Mouse (Mus musculus) midbrain, embryonic 15.5 days (tissue): Measurements from ENCODE around the gene Dusp3. TPM values are rescaled to one million over a fixed set of nuclear protein-coding genes. Genes with fewer than 3 reads are reported as not detected.
A peak's percentile ranks its signal among the peaks of the same experiment; 100 is the strongest.
"Not testable (repeated sequence)": the region's sequence is repeated elsewhere in the genome, so short reads cannot be mapped to it uniquely, and the experiment has no call there.

Experiments
- ATAC-seq: fragments of 200-750 bp; cut with Nextera tagmentation; replicated peaks from 2 replicates; pipeline ENCODE4 v1.8.0; 2017; ENCODE audit warnings: moderate TSS enrichment
- H3K27ac ChIP-seq: fragments of 300-500 bp; sonication (generic); 2 replicates; pipeline ENCODE4 v1.5.1; 2015; ENCODE audit warnings: mild to moderate bottlenecking, inconsistent platforms
- H3K27me3 ChIP-seq: fragments of 300-500 bp; sonication (generic); replicated peaks from 2 replicates; pipeline ENCODE4 v1.6.1; 2015; ENCODE audit warnings: inconsistent platforms
- H3K36me3 ChIP-seq: fragments of 300-500 bp; sonication (generic); replicated peaks from 2 replicates; pipeline ENCODE4 v1.6.1; 2015; ENCODE audit warnings: inconsistent platforms
- H3K4me1 ChIP-seq: fragments of 300-500 bp; sonication (generic); 2 replicates; pipeline ENCODE4 v1.6.1; 2015; ENCODE audit warnings: inconsistent platforms
- H3K4me2 ChIP-seq: fragments of 300-500 bp; sonication (generic); 2 replicates; pipeline ENCODE4 v1.6.1; 2015; ENCODE audit warnings: inconsistent platforms, mild to moderate bottlenecking, moderate library complexity
- H3K4me3 ChIP-seq: fragments of 300-500 bp; sonication (generic); 2 replicates; pipeline ENCODE4 v1.5.1; 2015; ENCODE audit warnings: mild to moderate bottlenecking, inconsistent platforms
- H3K9ac ChIP-seq: fragments of 300-500 bp; sonication (generic); 2 replicates; pipeline ENCODE4 v1.6.1; 2015; ENCODE audit warnings: mild to moderate bottlenecking, inconsistent platforms
- H3K9me3 ChIP-seq: fragments of 300-500 bp; sonication (generic); 2 replicates; pipeline ENCODE4 v1.6.1; 2016; ENCODE audit warnings: inconsistent platforms
- WGBS: fragments of 180-500 bp; shearing (Covaris S2); methylation state at CpG from one replicate; pipeline ENCODE4 v1.1.7; 2015; ENCODE audit warnings: mixed read lengths; 5-methylcytosine and 5-hydroxymethylcytosine counted together
- polyA plus RNA-seq: library from polyadenylated mRNA; unstranded; fragments of >200 nt; fragmentation: Nextera tagmentation; extraction: Ambion mirVana; gene quantifications from 2 replicates; pipeline ENCODE4 v1.2.1, GENCODE M21; 2015

Dusp3 gene
- polyA plus RNA-seq, 1 experiment from 2014 or later = 22.2 TPM

DNA sequence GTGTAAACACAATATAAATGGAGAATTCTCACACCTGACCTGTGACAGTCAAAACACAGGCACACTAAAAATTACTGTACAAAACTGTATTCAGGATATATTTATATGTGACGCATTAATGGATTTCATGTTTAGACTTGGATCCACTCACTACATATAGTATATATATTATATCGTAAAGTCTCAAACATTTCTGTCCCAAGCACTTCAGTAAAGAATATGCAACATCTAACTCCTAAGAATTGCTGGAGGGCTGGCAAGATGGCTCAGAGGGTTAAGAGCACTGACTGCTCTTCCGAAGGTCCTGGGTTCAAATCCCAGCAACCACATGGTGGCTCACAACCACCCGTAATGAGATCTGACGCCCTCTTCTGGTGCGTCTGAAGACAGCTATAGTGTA is 1.4 kb downstream of the Dusp3 start:
- H3K36me3 ChIP-seq, H3K4me3 ChIP-seq, H3K4me2 ChIP-seq, ATAC-seq, H3K27me3 ChIP-seq, H3K9me3 ChIP-seq, H3K9ac ChIP-seq, H3K27ac ChIP-seq: not testable (repeated sequence)
- WGBS = 65% methylated on average over 6 of the region's 6 CpGs
- peaks cover 20% of the 10 kb centered on the region; the same call in 1 of the 2 replicates for H3K4me1 ChIP-seq

DNA sequence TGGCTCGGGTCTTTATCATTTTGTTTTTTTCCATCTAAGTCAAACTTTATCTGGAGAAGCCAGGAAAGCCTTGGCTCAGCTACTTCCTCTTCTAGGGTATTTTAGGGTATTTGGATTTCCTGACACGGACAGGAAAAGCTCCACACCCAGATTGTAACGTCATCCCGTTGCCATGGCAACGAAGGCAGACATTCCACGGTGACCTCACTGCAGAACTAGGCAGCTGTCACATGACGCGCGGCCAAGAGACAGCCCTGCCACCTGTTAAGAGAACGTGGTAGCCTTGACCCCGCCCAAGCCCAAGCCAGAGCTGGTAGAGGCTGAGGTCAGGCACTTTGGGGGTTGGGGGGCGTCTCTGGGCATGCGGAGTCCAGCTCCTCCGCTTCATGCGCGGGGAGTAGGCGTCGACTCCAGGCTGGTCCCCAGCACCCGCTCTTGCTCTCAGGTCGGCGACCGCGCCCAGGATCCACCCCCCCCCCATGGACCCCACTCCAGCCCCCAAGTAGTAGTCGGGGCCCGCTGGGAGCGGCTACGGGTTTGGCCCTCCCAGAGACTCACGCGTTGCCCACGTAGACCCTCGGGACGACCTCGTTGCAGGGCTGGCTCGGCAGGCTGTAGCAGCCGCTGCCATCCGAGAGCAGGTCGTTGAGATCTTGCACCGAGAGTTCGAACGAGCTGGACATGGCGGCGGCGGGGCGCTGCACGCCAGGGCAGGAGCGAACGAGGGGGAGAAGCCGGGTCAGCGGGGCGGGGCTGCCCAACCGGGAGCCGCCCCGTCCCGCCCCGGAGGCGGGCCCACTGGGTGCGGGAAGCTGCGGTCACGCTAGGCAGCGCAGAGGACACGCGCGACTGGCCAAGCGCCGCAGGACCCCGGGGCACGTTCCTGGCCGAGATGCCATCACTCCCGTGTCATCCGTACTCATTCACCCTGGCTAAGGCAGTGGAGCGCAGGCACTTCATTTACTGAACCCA is 2.5 kb downstream of the Dusp3 start, which contains the start of gene Cfap97d1:
Gene Cfap97d1 (plus strand): TSS at position 226 of the 972 bp plus-strand sequence.
- peak within 1 kb of the TSS; percentile 96 for H3K4me2 ChIP-seq
- peak; percentile 88 for ATAC-seq
- 0 out of 2 replicates have a peak, but pooled peaks cover 4% of the 10 kb centered on the region for H3K27me3 ChIP-seq
- H3K9ac ChIP-seq = peak within 1 kb of the TSS; percentile 66
- peak within 1 kb of the TSS; percentile 70 for H3K27ac ChIP-seq
- H3K4me1 ChIP-seq = peaks cover 20% of the 10 kb centered on the region; the same call in 1 of the 2 replicates
- no peaks in the 10 kb centered on the region for H3K36me3 ChIP-seq
- H3K9me3 ChIP-seq = no peaks in the 10 kb centered on the region
- peak within 1 kb of the TSS; percentile 61 for H3K4me3 ChIP-seq
- WGBS = under 1% methylated on average over 70 of the region's 71 CpGs

- H3K36me3 ChIP-seq = no peaks in the 10 kb centered on the region
- H3K4me1 ChIP-seq = peaks cover 20% of the 10 kb centered on the region; the same call in 1 of the 2 replicates
- no peak overlapping the region for H3K9ac ChIP-seq
- peak overlapping the region; percentile 61; the same call in 1 of the 2 replicates for H3K4me3 ChIP-seq
- no peak for ATAC-seq
- 75% methylated on average over 10 of the region's 10 CpGs for WGBS
- peak overlapping the region; percentile 70; the same call in 1 of the 2 replicates for H3K27ac ChIP-seq
- no peaks in the 10 kb centered on the region for H3K9me3 ChIP-seq
- H3K4me2 ChIP-seq = peak overlapping the region; percentile 96
- 0 out of 2 replicates have a peak, but pooled peaks cover 4% of the 10 kb centered on the region for H3K27me3 ChIP-seq
Measured at GRCm38 (mm10) chr11:101983431-101983921, 3.3 kb downstream of the Dusp3 start.

DNA sequence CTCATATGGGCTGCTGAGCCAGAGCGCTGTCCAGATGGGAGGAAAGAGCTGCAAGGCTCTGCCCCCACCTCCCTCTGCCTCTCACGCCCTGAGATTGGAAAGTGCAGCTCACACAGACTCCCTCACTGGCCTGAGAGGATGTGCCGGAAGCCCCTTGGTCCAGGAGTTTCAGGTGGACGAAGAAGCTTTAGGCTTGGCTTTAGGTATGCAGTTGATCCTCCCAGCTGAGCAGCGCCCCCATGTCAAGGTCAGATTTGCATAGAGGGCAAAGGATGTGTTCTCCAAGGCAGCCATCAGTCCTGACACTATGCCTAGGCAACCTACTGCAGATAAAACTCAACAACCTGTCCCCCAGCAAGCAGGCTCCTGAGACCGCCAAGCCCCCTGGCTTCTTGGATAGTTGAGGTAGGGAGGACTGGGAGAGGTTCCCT is 3.8 kb downstream of the Dusp3 start:
- H3K4me1 ChIP-seq = peaks cover 20% of the 10 kb centered on the region; the same call in 1 of the 2 replicates
- no peak overlapping the region for H3K27ac ChIP-seq
- 0 out of 2 replicates have a peak, but pooled peaks cover 4% of the 10 kb centered on the region for H3K27me3 ChIP-seq
- ATAC-seq = no peak
- no peaks in the 10 kb centered on the region for H3K9me3 ChIP-seq
- no peak overlapping the region for H3K9ac ChIP-seq
- H3K4me2 ChIP-seq = no peak overlapping the region; the same call in 1 of the 2 replicates
- H3K36me3 ChIP-seq = no peaks in the 10 kb centered on the region
- no peak overlapping the region for H3K4me3 ChIP-seq
- 62% methylated on average over 6 of the region's 6 CpGs for WGBS

- Histone ChIP-seq H3K27me3 (0 out of 2 replicates have a peak, but pooled peaks cover 4% of the 10 kb centered on the region), H3K36me3 (no peaks in the 10 kb centered on the region), H3K4me3 (no peak overlapping the region), H3K27ac (no peak overlapping the region), H3K9me3 (no peaks in the 10 kb centered on the region), H3K4me2 (no peak overlapping the region), H3K4me1 (peaks cover 20% of the 10 kb centered on the region; the same call in 1 of the 2 replicates), H3K9ac (no peak overlapping the region)
- ATAC-seq = no peak
- WGBS = 87% methylated on average over 12 of the region's 12 CpGs
Measured at GRCm38 (mm10) chr11:101981850-101982249, 5.0 kb downstream of the Dusp3 start.

DNA sequence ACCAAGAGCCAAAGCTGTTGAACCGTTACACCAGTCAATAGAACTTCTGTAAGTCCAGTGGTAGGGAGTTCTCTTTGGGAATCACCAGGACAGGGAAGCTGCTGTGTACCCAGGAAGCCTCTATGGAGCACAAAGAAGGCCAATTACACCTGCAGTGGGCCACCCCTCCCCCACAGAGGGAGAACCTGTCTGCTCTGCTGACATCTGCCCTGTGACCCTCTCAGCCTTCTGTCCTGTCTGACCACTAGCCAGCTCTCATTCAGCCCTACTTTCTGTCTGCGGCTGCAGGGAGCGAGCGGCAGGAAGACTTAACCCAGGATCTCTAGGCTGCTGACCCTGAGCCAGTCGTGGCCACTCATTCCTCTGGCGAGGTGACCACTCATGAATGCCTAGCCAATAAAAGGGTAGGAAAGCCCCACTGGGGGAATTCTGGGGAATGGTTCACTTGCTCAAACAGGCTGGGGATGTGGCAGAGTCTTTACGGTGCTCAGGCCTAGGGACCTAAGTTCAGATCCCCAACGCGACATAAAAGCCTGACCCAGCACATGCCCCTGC is 6.1 kb downstream of the Dusp3 start:
- ATAC-seq = no peak

GRCm38 (mm10) chr11:101979140-101979539 is 7.7 kb downstream of the Dusp3 start:
- H3K9ac ChIP-seq = no peak overlapping the region
- 73% methylated on average over 5 of the region's 5 CpGs for WGBS
- no peak for ATAC-seq

More for the DNA sequence above, 6.1 kb downstream of the Dusp3 start:
- 79% methylated on average over 9 of the region's 9 CpGs for WGBS
- H3K27me3 ChIP-seq = 0 out of 2 replicates have a peak, but pooled peaks cover 4% of the 10 kb centered on the region
- no peak overlapping the region for H3K4me2 ChIP-seq
- H3K9ac ChIP-seq = no peak overlapping the region
- peaks cover 20% of the 10 kb centered on the region; the same call in 1 of the 2 replicates for H3K4me1 ChIP-seq
- H3K4me3 ChIP-seq = no peak overlapping the region
- no peaks in the 10 kb centered on the region for H3K9me3 ChIP-seq
- no peak overlapping the region for H3K27ac ChIP-seq
- H3K36me3 ChIP-seq = no peaks in the 10 kb centered on the region

DNA sequence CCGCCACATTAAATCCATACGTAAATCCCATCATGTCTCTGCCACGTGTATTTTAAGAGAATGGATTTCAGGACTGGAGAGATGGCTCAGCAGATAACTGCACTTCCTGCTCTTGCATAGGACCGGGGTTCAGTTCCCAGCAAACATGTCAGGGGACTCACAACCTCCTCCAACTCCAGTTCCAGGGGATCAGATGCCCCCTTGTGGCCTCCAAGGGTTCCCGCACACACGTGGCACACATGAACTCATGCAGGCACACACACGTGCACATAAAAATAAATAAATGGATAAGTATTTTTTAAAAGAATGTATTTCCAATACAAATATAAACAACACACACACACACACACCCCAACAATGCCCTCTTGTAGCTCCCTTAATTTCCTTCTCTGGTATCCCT is 9.9 kb downstream of the Dusp3 start:
- no peak for ATAC-seq
- WGBS = 98% methylated on average over 7 of the region's 7 CpGs
- no peaks in the 10 kb centered on the region for H3K36me3 ChIP-seq
- no peak overlapping the region for H3K9ac ChIP-seq
- H3K9me3 ChIP-seq = no peaks in the 10 kb centered on the region
- no peaks in the 10 kb centered on the region for H3K27me3 ChIP-seq
- H3K4me1 ChIP-seq = no peaks in the 10 kb centered on the region
- H3K4me2 ChIP-seq = no peak overlapping the region
- H3K27ac ChIP-seq = no peak overlapping the region
- no peak overlapping the region for H3K4me3 ChIP-seq

More at GRCm38 (mm10) chr11:101979140-101979539, 7.7 kb downstream of the Dusp3 start:
- Histone ChIP-seq H3K36me3 (no peaks in the 10 kb centered on the region), H3K4me2 (no peak overlapping the region), H3K4me1 (peaks cover 12% of the 10 kb centered on the region; the same call in 1 of the 2 replicates), H3K27ac (no peak overlapping the region), H3K27me3 (no peaks in the 10 kb centered on the region), H3K4me3 (no peak overlapping the region), H3K9me3 (no peaks in the 10 kb centered on the region)

- H3K27ac ChIP-seq = no peak overlapping the region
- WGBS = 54% methylated on average over 9 of the region's 9 CpGs
Measured at GRCm38 (mm10) chr11:101974923-101975322, 11.9 kb downstream of the Dusp3 start.

GRCm38 (mm10) chr11:101974181-101974580 is 12.6 kb downstream of the Dusp3 start:
- H3K4me1 ChIP-seq = no peaks in the 10 kb centered on the region
- no peaks in the 10 kb centered on the region for H3K36me3 ChIP-seq
- no peak overlapping the region for H3K4me3 ChIP-seq
- 67% methylated on average over 6 of the region's 6 CpGs for WGBS
- no peaks in the 10 kb centered on the region for H3K9me3 ChIP-seq
- H3K27me3 ChIP-seq = no peaks in the 10 kb centered on the region
- H3K9ac ChIP-seq = no peak overlapping the region
- no peak overlapping the region for H3K27ac ChIP-seq
- no peak for ATAC-seq
- H3K4me2 ChIP-seq = no peak overlapping the region

More at GRCm38 (mm10) chr11:101974923-101975322, 11.9 kb downstream of the Dusp3 start:
- ATAC-seq = no peak
- Histone ChIP-seq H3K27me3 (no peaks in the 10 kb centered on the region), H3K9ac (no peak overlapping the region), H3K9me3 (no peaks in the 10 kb centered on the region), H3K4me1 (no peaks in the 10 kb centered on the region), H3K36me3 (no peaks in the 10 kb centered on the region), H3K4me3 (no peak overlapping the region), H3K4me2 (no peak overlapping the region)

DNA sequence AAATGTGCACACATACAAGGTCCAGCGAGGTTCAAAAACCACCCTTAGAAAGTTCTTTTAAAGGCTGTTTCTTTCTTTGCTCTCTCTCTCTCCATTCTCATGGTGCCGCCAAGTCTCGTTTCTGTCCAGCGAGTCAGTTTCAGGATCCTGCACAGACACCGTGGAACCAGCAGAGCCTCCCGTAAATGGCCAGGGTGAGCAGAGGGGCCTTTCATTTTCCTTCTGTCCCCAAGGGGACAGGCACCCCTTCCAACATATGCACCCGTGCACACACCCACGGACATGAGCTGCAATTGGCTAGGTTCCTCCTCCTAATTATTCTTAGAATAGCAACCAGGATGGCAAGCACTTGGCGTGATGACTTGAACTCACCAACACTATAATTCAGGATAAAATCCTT is 13.3 kb downstream of the Dusp3 start:
- 77% methylated on average over 9 of the region's 9 CpGs for WGBS
- Histone ChIP-seq H3K9me3 (no peaks in the 10 kb centered on the region), H3K27me3 (no peaks in the 10 kb centered on the region), H3K4me1 (no peaks in the 10 kb centered on the region; the same call in 1 of the 2 replicates), H3K27ac (no peak overlapping the region), H3K9ac (no peak overlapping the region), H3K4me2 (no peak overlapping the region), H3K36me3 (no peaks in the 10 kb centered on the region), H3K4me3 (no peak overlapping the region)
- no peak for ATAC-seq

GRCm38 (mm10) chr11:101972651-101973050 is 14.2 kb downstream of the Dusp3 start:
- no peaks in the 10 kb centered on the region for H3K27me3 ChIP-seq
- H3K4me2 ChIP-seq = no peak overlapping the region
- no peaks in the 10 kb centered on the region for H3K9me3 ChIP-seq
- H3K4me1 ChIP-seq = no peaks in the 10 kb centered on the region; the same call in 1 of the 2 replicates
- no peak overlapping the region for H3K27ac ChIP-seq
- ATAC-seq = no peak
- no peak overlapping the region for H3K4me3 ChIP-seq
- 94% methylated on average over 5 of the region's 5 CpGs for WGBS
- no peaks in the 10 kb centered on the region for H3K36me3 ChIP-seq
- no peak overlapping the region for H3K9ac ChIP-seq
